Mouse (Mus musculus) limb, embryonic 11.5 days (tissue): Measurements from ENCODE around the gene Slc43a3. TPM values are rescaled to one million over a fixed set of nuclear protein-coding genes. Genes with fewer than 3 reads are reported as not detected.

ENCODE experiments used
- ATAC-seq: fragments of 200-750 bp; cut with Nextera tagmentation; 2 replicates; pipeline ENCODE4 v1.8.0; 2017; ENCODE audit warnings: low read depth; ENCODE audit not compliant: insufficient number of reproducible peaks, low FRiP score, low TSS enrichment
- DNase-seq: peaks from one replicate; pipeline ENCODE4 v3.0.0-alpha.2; 2015; ENCODE audit warnings: low spot score
- H3K27ac ChIP-seq: fragments of 300-500 bp; sonication (generic); replicated peaks from 2 replicates; pipeline ENCODE4 v1.5.1; 2014; ENCODE audit warnings: low read depth, mild to moderate bottlenecking, low read length
- H3K27me3 ChIP-seq: fragments of 300-500 bp; sonication (generic); 2 replicates; pipeline ENCODE4 v1.6.1; 2014; ENCODE audit warnings: mild to moderate bottlenecking, low read length, mixed read lengths; ENCODE audit not compliant: control insufficient read depth, insufficient read depth
- H3K36me3 ChIP-seq: fragments of 300-500 bp; sonication (generic); 2 replicates; pipeline ENCODE4 v1.6.1; 2014; ENCODE audit warnings: mild to moderate bottlenecking, low read length, moderate library complexity, mixed read lengths; ENCODE audit not compliant: control insufficient read depth, insufficient read depth
- H3K4me1 ChIP-seq: fragments of 300-500 bp; sonication (generic); 2 replicates; pipeline ENCODE4 v1.6.1; 2014; ENCODE audit warnings: low read length, mixed read lengths; ENCODE audit not compliant: control insufficient read depth, insufficient read depth
- H3K4me2 ChIP-seq: fragments of 300-500 bp; sonication (generic); 2 replicates; pipeline ENCODE4 v1.6.1; 2014; ENCODE audit warnings: low read depth, mild to moderate bottlenecking, moderate library complexity; ENCODE audit not compliant: severe bottlenecking
- H3K4me3 ChIP-seq: fragments of 300-500 bp; sonication (generic); 2 replicates; pipeline ENCODE4 v1.5.1; 2014; ENCODE audit warnings: low read depth, low read length
- H3K9ac ChIP-seq: fragments of 300-500 bp; sonication (generic); 2 replicates; pipeline ENCODE4 v1.6.1; 2014; ENCODE audit warnings: mild to moderate bottlenecking, low read length
- H3K9me3 ChIP-seq: fragments of 300-500 bp; sonication (generic); 2 replicates; pipeline ENCODE4 v1.6.1; 2016; ENCODE audit warnings: low read length; ENCODE audit not compliant: control insufficient read depth
- WGBS: fragments of 180-500 bp; shearing (Covaris S2); extraction: QIAGEN DNeasy Blood & Tissue Kit; methylation state at CpG from one replicate; pipeline ENCODE4 v1.1.7; 2014; 5-methylcytosine and 5-hydroxymethylcytosine counted together
- polyA plus RNA-seq: library from polyadenylated mRNA; unstranded; fragments of >200 nt; fragmentation: Nextera tagmentation; extraction: Ambion mirVana; gene quantifications from 2 replicates; pipeline ENCODE4 v1.2.1, GENCODE M21; 2014

The Slc43a3 gene
- polyA plus RNA-seq = 31.6 and 31.7 TPM in 2 replicates

DNA sequence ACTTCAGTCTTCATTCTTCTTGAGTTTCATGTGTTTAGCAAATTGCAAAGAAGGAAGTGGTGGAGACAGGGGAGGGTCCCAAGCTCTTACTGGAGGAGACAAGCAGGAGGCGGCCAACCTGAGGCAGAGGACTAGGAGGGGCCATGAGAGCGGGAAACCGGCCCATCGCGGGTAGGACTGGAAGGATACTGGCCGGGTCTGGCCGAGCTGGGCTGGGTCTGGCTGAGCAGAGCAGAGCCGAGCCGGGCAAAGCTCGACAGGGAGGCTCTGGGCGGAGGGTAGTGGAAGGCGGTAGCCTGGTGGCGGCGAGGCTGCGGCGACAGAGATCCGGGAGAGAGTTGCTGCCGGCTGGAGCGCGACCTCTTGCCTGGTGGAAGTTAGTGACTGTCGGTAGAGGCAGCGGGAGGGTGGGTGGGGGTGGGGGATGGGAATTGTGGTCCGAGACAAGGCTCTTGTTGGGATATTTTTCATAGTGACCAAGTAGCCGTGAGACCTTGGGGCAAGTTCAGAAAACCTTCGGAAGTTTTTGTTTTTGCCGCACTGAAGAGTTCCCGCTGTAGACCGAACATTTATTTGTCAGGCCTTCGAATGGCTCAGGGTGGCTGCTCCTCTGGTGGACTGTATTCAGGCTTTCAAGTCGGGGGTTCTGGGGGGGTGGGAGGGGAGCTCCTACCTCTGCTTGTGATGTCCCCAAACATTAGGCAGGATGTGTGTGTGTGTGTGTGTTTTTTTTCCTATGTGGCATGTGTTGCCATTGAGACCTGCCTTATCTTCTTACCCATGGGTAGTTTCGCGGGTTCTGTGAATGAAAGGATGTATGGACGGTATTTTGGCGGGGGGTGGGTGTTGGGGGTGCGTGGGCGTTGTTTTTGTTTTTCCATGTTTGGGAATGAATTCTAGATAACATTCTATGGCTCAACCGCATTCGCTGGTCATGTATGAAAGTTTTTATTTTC is at the start of gene Slc43a3:
Slc43a3 (plus strand) TSS at position 106 of the 956 bp plus-strand sequence.
- H3K9ac ChIP-seq = peak within 1 kb of the TSS; percentile 73
- H3K27me3 ChIP-seq = no peaks in the 10 kb centered on the region
- H3K27ac ChIP-seq = 0 out of 2 replicates have a peak within 1 kb of the TSS, but pooled peaks have one; percentile 39
- H3K36me3 ChIP-seq = no peaks in the 10 kb centered on the region; the same call in 1 of the 2 replicates
- ATAC-seq = peak; percentile 88
- peak within 1 kb of the TSS; percentile 41 for H3K4me3 ChIP-seq
- peak; percentile 83 for DNase-seq
- H3K4me1 ChIP-seq = peaks cover 7% of the 10 kb centered on the region; the same call in 1 of the 2 replicates
- H3K9me3 ChIP-seq = no peaks in the 10 kb centered on the region
- peak within 1 kb of the TSS; percentile 46 for H3K4me2 ChIP-seq
- 21% methylated on average over 38 of the region's 38 CpGs for WGBS

DNA sequence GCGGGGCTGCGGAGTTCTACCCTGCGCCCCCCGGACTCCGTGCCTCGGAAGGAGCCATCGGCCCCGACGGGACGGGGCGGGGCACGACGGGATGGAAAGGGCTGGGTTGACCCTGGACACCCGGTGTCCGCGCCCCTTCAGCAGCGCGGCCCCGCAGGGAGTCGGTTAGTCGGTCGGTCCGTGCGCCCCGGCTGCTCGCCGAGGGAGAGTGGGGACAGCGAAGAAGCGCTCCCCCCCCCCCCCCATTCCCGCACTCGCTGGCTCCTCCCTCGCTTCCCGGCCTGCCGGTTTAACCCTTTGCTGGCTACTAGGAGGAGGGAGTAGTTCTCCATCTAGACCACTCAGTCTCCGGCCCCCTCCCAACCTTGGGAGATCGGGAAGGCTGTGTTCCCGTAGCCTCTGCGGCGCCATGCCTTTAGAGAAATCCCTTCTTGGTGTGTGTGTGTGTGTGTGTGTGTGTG is 49.5 kb upstream of the Slc43a3 start:
- Histone ChIP-seq H3K27ac (no peak overlapping the region), H3K9ac (peak overlapping the region; percentile 3; the same call in 1 of the 2 replicates), H3K36me3 (no peaks in the 10 kb centered on the region), H3K4me3 (peak overlapping the region; percentile 49), H3K4me1 (peaks cover 16% of the 10 kb centered on the region), H3K9me3 (no peaks in the 10 kb centered on the region), H3K27me3 (peaks cover 77% of the 10 kb centered on the region), H3K4me2 (peak overlapping the region; percentile 77)
- ATAC-seq (no peak), DNase-seq (peak; percentile 69)
- WGBS = 0% methylated on average over 32 of the region's 39 CpGs

DNA sequence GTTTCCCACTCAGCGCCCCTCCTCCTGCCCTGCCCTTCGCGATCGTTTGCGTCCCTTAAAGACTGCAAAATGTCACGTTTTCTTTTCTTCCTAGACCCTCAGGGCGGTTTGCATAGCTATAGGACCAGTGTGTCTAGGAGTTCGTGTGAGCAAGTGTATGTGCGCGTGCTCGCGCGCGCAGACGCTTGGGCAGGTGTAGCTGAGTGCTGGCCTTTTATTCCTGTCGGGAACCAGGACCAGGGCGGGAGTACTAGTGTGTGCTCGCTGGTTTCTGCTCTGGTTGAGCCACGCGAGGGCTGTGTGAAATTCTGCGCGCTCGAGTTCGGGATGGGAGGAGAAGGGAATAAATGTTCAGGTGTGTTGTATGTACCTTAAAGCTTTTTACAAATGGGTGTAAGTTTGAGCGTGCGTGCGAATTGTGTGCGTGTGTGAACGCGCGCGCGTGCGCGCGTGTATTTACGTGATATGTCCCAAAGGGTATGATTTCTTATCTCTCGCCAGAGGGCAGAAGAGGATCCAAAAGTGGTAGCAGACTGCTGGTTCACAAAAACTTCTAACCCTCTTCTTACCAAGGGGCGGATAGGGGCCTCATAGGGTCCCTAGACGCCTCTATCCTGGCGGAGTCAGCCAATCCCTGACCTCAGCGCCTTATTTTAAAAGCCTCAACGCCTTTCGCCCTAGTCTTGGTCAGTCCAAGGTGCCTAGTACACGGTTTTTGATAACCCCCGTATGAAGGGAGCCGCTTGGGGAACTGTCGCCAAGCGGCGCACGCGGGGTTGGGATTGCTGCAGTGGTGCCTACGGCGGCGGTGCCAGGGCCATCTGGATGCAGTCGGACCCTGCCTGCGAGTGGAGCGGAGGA is 48.7 kb upstream of the Slc43a3 start:
- H3K9ac ChIP-seq = no peak overlapping the region
- no peak for ATAC-seq

DNA sequence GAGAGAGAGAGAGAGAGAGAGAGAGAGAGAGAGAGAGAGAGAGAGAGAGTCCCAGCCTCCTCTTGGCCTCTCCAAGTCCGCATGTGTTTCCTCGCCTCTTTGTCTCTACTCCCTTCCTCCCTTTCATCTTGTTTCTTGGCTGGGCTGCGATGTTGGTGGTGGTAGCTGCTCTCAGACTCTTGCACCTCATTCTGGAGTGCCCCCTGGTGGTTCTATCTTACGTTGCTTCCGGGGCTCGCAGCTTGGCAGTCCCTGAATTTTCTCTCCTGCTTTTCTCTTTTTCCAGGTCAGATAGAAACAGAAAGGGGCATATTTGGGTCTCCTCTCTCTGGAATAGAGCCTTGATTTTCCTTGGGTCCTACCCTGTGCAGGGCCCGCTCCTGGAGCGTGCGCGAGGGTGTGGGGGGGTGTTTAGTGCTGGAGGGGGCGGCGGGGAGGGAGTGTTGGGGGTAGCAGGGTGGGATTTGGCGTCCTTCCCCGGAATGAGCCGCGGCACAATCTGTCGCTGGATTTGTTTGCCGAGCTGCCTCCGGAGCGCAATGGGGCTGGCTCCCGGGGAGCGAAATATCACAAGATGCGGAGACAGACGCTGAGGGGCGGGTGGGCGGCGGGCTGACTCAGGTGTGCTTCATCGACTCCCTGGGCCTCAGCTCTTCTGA is 47.6 kb upstream of the Slc43a3 start:
- ATAC-seq (no peak), DNase-seq (peak; percentile 80)
- 1% methylated on average over 28 of the region's 28 CpGs for WGBS
- Histone ChIP-seq H3K4me1 (peaks cover 11% of the 10 kb centered on the region), H3K9ac (no peak overlapping the region), H3K27ac (no peak overlapping the region), H3K36me3 (no peaks in the 10 kb centered on the region), H3K4me2 (peak overlapping the region; percentile 35; the same call in 1 of the 2 replicates), H3K9me3 (no peaks in the 10 kb centered on the region), H3K27me3 (peaks cover 62% of the 10 kb centered on the region), H3K4me3 (peak overlapping the region; percentile 2; the same call in 1 of the 2 replicates)

More for the DNA sequence above, 48.7 kb upstream of the Slc43a3 start:
- Histone ChIP-seq H3K36me3 (no peaks in the 10 kb centered on the region), H3K4me1 (peaks cover 16% of the 10 kb centered on the region), H3K9me3 (no peaks in the 10 kb centered on the region), H3K4me3 (peak overlapping the region; percentile 49), H3K27ac (no peak overlapping the region), H3K27me3 (peaks cover 73% of the 10 kb centered on the region), H3K4me2 (peak overlapping the region; percentile 77)
- under 1% methylated on average over 58 of the region's 58 CpGs for WGBS
- peak; percentile 59 for DNase-seq

DNA sequence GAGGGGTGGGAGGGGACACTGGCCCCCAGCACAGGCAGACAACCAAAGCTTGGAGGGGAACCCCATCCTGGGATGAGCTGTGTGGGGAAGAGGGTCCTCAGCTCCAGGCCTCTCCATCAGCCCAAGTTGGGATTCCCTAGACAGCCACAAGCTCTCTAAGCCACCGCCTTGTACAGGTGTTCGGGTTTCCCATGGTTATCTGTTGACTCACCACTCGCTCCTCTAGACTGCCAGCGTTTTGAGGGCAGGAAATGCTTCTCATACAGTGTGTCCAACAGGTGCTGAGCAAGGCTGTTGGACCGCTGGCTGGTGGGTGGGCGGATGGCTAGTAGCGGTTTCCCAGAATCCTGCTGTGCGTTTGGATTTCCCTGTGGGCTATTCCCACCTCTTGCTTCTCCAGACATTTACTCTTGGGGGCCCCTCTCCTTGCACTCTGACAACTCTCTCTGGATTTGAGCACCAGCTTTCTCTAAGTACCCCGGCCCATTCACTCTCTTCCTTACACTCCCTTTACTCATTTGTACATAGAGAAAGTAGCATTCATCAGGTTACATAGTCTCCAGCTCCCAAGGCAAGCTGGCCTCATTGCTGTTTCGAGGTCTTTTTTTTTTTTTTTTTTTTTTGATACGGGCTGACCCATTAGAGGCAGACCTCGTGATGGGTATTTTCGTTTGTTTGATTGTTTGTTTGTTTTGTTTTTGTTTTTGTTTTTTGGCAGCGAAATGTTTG is 46.9 kb upstream of the Slc43a3 start:
- no peak overlapping the region for H3K9ac ChIP-seq
- WGBS = 12% methylated on average over 14 of the region's 14 CpGs

DNA sequence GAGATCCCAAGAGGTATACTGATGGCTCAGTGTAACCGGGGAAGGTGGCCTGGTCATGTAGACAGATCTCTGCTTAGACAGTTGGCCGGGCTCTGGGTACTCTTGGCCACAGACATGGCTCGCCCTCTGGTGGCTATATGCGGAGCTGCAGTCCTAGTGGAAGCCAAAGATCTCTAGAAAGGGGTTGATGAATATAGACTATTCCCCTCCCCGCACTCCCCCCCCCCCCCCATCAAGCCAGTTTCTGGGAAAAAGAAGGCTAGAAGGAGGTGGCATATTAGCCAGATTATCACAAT is 46.4 kb upstream of the Slc43a3 start:
- no peak overlapping the region for H3K4me2 ChIP-seq
- WGBS = 3% methylated on average over 5 of the region's 5 CpGs
- H3K27ac ChIP-seq = no peak overlapping the region
- peaks cover 10% of the 10 kb centered on the region for H3K4me1 ChIP-seq
- peaks cover 50% of the 10 kb centered on the region for H3K27me3 ChIP-seq
- peak; percentile 84 for DNase-seq
- H3K9me3 ChIP-seq = no peaks in the 10 kb centered on the region
- H3K9ac ChIP-seq = no peak overlapping the region
- H3K36me3 ChIP-seq = no peaks in the 10 kb centered on the region
- H3K4me3 ChIP-seq = no peak overlapping the region
- ATAC-seq = no peak

More for the DNA sequence above, 46.9 kb upstream of the Slc43a3 start:
- H3K4me1 ChIP-seq = peaks cover 10% of the 10 kb centered on the region
- peaks cover 55% of the 10 kb centered on the region for H3K27me3 ChIP-seq
- no peak overlapping the region for H3K4me2 ChIP-seq
- ATAC-seq = no peak
- no peaks in the 10 kb centered on the region for H3K9me3 ChIP-seq
- no peaks in the 10 kb centered on the region for H3K36me3 ChIP-seq
- no peak overlapping the region for H3K27ac ChIP-seq
- DNase-seq = peak; percentile 31
- peak overlapping the region; percentile 2; the same call in 1 of the 2 replicates for H3K4me3 ChIP-seq

DNA sequence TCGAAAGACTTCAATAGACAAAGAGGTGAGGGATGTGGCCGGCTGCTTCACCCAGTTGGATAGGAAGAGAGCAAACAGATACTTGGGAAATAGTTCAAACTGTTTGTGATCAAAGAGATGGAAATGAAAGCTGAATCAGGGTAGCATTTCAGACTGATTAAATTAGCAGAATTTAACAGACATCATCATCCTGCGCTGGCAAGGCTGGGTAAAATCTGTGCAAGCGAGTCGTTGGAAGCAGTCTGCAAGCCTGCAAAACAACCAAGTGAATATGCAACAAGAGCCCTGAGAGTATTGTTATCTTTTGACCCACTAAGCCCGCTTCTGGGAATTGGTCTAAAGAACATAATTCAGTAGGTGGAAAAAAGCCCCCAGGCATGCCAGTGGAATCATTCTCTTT is 43.0 kb upstream of the Slc43a3 start:
- Histone ChIP-seq H3K9me3 (no peaks in the 10 kb centered on the region), H3K27me3 (peaks cover 18% of the 10 kb centered on the region)

More for the DNA sequence above, 43.0 kb upstream of the Slc43a3 start:
- Histone ChIP-seq H3K4me2 (no peak overlapping the region), H3K4me1 (0 out of 2 replicates have a peak, but pooled peaks cover 2% of the 10 kb centered on the region), H3K27ac (no peak overlapping the region), H3K9ac (no peak overlapping the region), H3K4me3 (no peak overlapping the region), H3K36me3 (no peaks in the 10 kb centered on the region)
- 57% methylated on average over 6 of the region's 6 CpGs for WGBS
- ATAC-seq = no peak
- no peak for DNase-seq
